Mouse (Mus musculus) MEL (cell line): ENCODE data around the gene Tmem81. TPM values are rescaled to one million over a fixed set of nuclear protein-coding genes. Genes with fewer than 3 reads are reported as not detected.

Experiments
- DNase-seq: peaks from one replicate; pipeline ENCODE4 v3.0.0; 2011; ENCODE audit warnings: low read depth, low spot score
- H3K27ac ChIP-seq: 2 replicates; pipeline ENCODE4 v1.5.1; 2012; ENCODE audit warnings: low read depth, mild to moderate bottlenecking, control low read depth, low read length, moderate library complexity; ENCODE audit not compliant: control insufficient read depth
- H3K27me3 ChIP-seq, 2 experiments: fragments of 150-350 bp in 1 of 2; sonication (generic) in 1 of 2; 2 replicates each; pipeline ENCODE4 v1.6.1; 2012; ENCODE audit warnings: low read length in 2 of 2, mild to moderate bottlenecking in 2 of 2, improper control_type of control experiment in 1 of 2, moderate library complexity in 1 of 2; ENCODE audit not compliant: insufficient read depth in 2 of 2, control insufficient read depth in 1 of 2
- H3K36me3 ChIP-seq, 2 experiments: 2 replicates each; pipeline ENCODE4 v1.6.1; 2012 to 2014; ENCODE audit warnings: low read length in 2 of 2, improper control_type of control experiment in 1 of 2, inconsistent platforms in 1 of 2, mild to moderate bottlenecking in 1 of 2; ENCODE audit not compliant: insufficient read depth in 2 of 2, control insufficient read depth in 1 of 2
- H3K4me1 ChIP-seq, 2 experiments: fragments of 150-350 bp in 1 of 2; sonication (generic) in 1 of 2; 2 replicates each; pipeline ENCODE4 v1.6.1; 2012; ENCODE audit warnings: low read length in 2 of 2, improper control_type of control experiment in 1 of 2, mild to moderate bottlenecking in 1 of 2; ENCODE audit not compliant: insufficient read depth in 2 of 2, control insufficient read depth in 1 of 2
- H3K4me3 ChIP-seq, 2 experiments: fragments of 150-350 bp in 1 of 2; sonication (generic) in 1 of 2; 2 replicates each; pipeline ENCODE4 v1.5.1; 2012; ENCODE audit warnings: low read depth in 2 of 2, low read length in 2 of 2, mild to moderate bottlenecking in 2 of 2, moderate library complexity in 2 of 2, control low read depth in 1 of 2, improper control_type of control experiment in 1 of 2; ENCODE audit not compliant: control insufficient read depth in 1 of 2, insufficient read depth in 1 of 2
- H3K79me2 ChIP-seq: 2 replicates; pipeline ENCODE4 v1.6.1; 2012; ENCODE audit warnings: mild to moderate bottlenecking, low read length, moderate library complexity; ENCODE audit not compliant: control insufficient read depth, poor library complexity, insufficient read depth
- H3K9ac ChIP-seq: 2 replicates; pipeline ENCODE4 v1.6.1; 2012; ENCODE audit warnings: low read depth, mild to moderate bottlenecking, control low read depth, low read length, moderate library complexity; ENCODE audit not compliant: control insufficient read depth, poor library complexity, severe bottlenecking
- H3K9me3 ChIP-seq: fragments of 150-350 bp; sonication (generic); replicated peaks from 2 replicates; pipeline ENCODE4 v1.6.1; 2012; ENCODE audit warnings: mild to moderate bottlenecking, low read length, improper control_type of control experiment, moderate library complexity; ENCODE audit not compliant: insufficient read depth
- BHLHE40 ChIP-seq: IDR thresholded peaks from 2 replicates; pipeline ENCODE4 v1.6.1; 2012; ENCODE audit warnings: low read depth, mild to moderate bottlenecking, inconsistent platforms, low read length, improper control_type of control experiment, borderline replicate concordance
- CHD1 ChIP-seq: IDR thresholded peaks from 2 replicates; pipeline ENCODE4 v1.6.1; 2012; ENCODE audit warnings: low read depth, mild to moderate bottlenecking, inconsistent platforms, low read length, improper control_type of control experiment
- CHD2 ChIP-seq: IDR thresholded peaks from 2 replicates; pipeline ENCODE4 v1.6.1; 2011; ENCODE audit warnings: low read length, improper control_type of control experiment
- CTCF ChIP-seq, 3 experiments: IDR thresholded peaks in 2 of 3; conservative IDR thresholded peaks in 1 of 3; 2 replicates each; pipeline ENCODE4 v1.5.1; 2011 to 2012; ENCODE audit warnings: low read length in 3 of 3, low read depth in 2 of 3, mild to moderate bottlenecking in 2 of 3, improper control_type of control experiment in 1 of 3, inconsistent platforms in 1 of 3, mixed read lengths in 1 of 3, moderate library complexity in 1 of 3; ENCODE audit not compliant: control insufficient read depth in 1 of 3, insufficient read depth in 1 of 3, poor library complexity in 1 of 3, severe bottlenecking in 1 of 3
- E2F4 ChIP-seq: IDR thresholded peaks from 2 replicates; pipeline ENCODE4 v1.6.1; 2011; ENCODE audit warnings: low read depth, low read length, improper control_type of control experiment, borderline replicate concordance
- ELF1 ChIP-seq: IDR thresholded peaks from 2 replicates; pipeline ENCODE4 v1.6.1; 2014; ENCODE audit warnings: low read depth, mild to moderate bottlenecking, inconsistent platforms, low read length, improper control_type of control experiment, moderate library complexity
- EP300 ChIP-seq, 2 experiments: IDR thresholded peaks; 2 replicates each; pipeline ENCODE4 v1.6.1; 2011; ENCODE audit warnings: improper control_type of control experiment in 2 of 2, low read length in 2 of 2, low read depth in 1 of 2, mild to moderate bottlenecking in 1 of 2
- ETS1 ChIP-seq: IDR thresholded peaks from 2 replicates; pipeline ENCODE4 v1.6.1; 2012; ENCODE audit warnings: low read depth, mild to moderate bottlenecking, inconsistent platforms, low read length, improper control_type of control experiment, moderate library complexity
- GATA1 ChIP-seq: IDR thresholded peaks from 2 replicates; pipeline ENCODE4 v1.6.1; 2011; ENCODE audit warnings: low read depth, low read length, improper control_type of control experiment
- HCFC1 ChIP-seq: IDR thresholded peaks from 2 replicates; pipeline ENCODE4 v1.6.1; 2012; ENCODE audit warnings: low read depth, mild to moderate bottlenecking, inconsistent platforms, low read length, improper control_type of control experiment, moderate library complexity
- JUND ChIP-seq: IDR thresholded peaks from 2 replicates; pipeline ENCODE4 v1.6.1; 2011; ENCODE audit warnings: low read depth, mild to moderate bottlenecking, improper control_type of control experiment, low read length
- KAT2A ChIP-seq: conservative IDR thresholded peaks from 2 replicates; pipeline ENCODE4 v1.6.1; 2012; ENCODE audit warnings: low read depth, low read length, improper control_type of control experiment, inconsistent platforms
- MAFK ChIP-seq: IDR thresholded peaks from 2 replicates; pipeline ENCODE4 v1.6.1; 2011; ENCODE audit warnings: low read depth, mild to moderate bottlenecking, low read length, improper control_type of control experiment, borderline replicate concordance
- MAX ChIP-seq: IDR thresholded peaks from 2 replicates; pipeline ENCODE4 v1.6.1; 2011; ENCODE audit warnings: low read length, improper control_type of control experiment
- MAZ ChIP-seq: IDR thresholded peaks from 2 replicates; pipeline ENCODE4 v1.6.1; 2012; ENCODE audit warnings: low read depth, mild to moderate bottlenecking, inconsistent platforms, low read length, improper control_type of control experiment
- MEF2A ChIP-seq: IDR thresholded peaks from 2 replicates; pipeline ENCODE4 v1.6.1; 2014; ENCODE audit warnings: low read depth, mild to moderate bottlenecking, inconsistent platforms, low read length, improper control_type of control experiment; ENCODE audit not compliant: poor library complexity, insufficient replicate concordance, severe bottlenecking; ENCODE audit errors: extremely low read depth
- MXI1 ChIP-seq: IDR thresholded peaks from 2 replicates; pipeline ENCODE4 v1.6.1; 2011; ENCODE audit warnings: mild to moderate bottlenecking, low read depth, low read length, improper control_type of control experiment
- MYB ChIP-seq: IDR thresholded peaks from 2 replicates; pipeline ENCODE4 v1.6.1; 2011; ENCODE audit warnings: mild to moderate bottlenecking, low read depth, low read length, improper control_type of control experiment
- MYC ChIP-seq: IDR thresholded peaks from 2 replicates; pipeline ENCODE4 v1.6.1; 2011; ENCODE audit warnings: low read depth, mild to moderate bottlenecking, low read length, improper control_type of control experiment, moderate library complexity
- NRF1 ChIP-seq: IDR thresholded peaks from 2 replicates; pipeline ENCODE4 v1.6.1; 2014; ENCODE audit warnings: low read depth, mild to moderate bottlenecking, inconsistent platforms, low read length, improper control_type of control experiment, moderate library complexity; ENCODE audit not compliant: poor library complexity, insufficient read depth, severe bottlenecking
- POLR2A ChIP-seq, 2 experiments: IDR thresholded peaks; 2 replicates each; pipeline ENCODE4 v1.6.1; 2011 to 2012; ENCODE audit warnings: low read length in 2 of 2, mild to moderate bottlenecking in 2 of 2, control low read depth in 1 of 2, improper control_type of control experiment in 1 of 2, low read depth in 1 of 2, moderate library complexity in 1 of 2; ENCODE audit not compliant: control insufficient read depth in 1 of 2, insufficient read depth in 1 of 2, poor library complexity in 1 of 2
- POLR2AphosphoS2 ChIP-seq: IDR thresholded peaks from 2 replicates; pipeline ENCODE4 v1.6.1; 2011; ENCODE audit warnings: low read length, improper control_type of control experiment
- POLR2AphosphoS5 ChIP-seq: IDR thresholded peaks from 2 replicates; pipeline ENCODE4 v1.6.1; 2012; ENCODE audit warnings: low read depth, borderline replicate concordance, mild to moderate bottlenecking, inconsistent platforms, low read length, moderate library complexity, mixed read lengths
- RAD21 ChIP-seq: IDR thresholded peaks from 2 replicates; pipeline ENCODE4 v1.6.1; 2011; ENCODE audit warnings: mild to moderate bottlenecking, low read depth, low read length, improper control_type of control experiment
- RCOR1 ChIP-seq: IDR thresholded peaks from 2 replicates; pipeline ENCODE4 v1.6.1; 2012; ENCODE audit warnings: low read depth, mild to moderate bottlenecking, inconsistent platforms, low read length, improper control_type of control experiment
- SMC3 ChIP-seq: IDR thresholded peaks from 2 replicates; pipeline ENCODE4 v1.6.1; 2011; ENCODE audit warnings: low read depth, low read length, improper control_type of control experiment
- TAL1 ChIP-seq: IDR thresholded peaks from 2 replicates; pipeline ENCODE4 v1.6.1; 2012; ENCODE audit warnings: mild to moderate bottlenecking, inconsistent platforms, low read length, moderate library complexity, mixed read lengths
- TBP ChIP-seq: IDR thresholded peaks from 2 replicates; pipeline ENCODE4 v1.8.0; 2011; ENCODE audit warnings: low read depth, low read length, improper control_type of control experiment
- TCF12 ChIP-seq: IDR thresholded peaks from 2 replicates; pipeline ENCODE4 v1.6.1; 2014; ENCODE audit warnings: low read depth, mild to moderate bottlenecking, inconsistent platforms, low read length, improper control_type of control experiment, moderate library complexity
- USF1 ChIP-seq: IDR thresholded peaks from 2 replicates; pipeline ENCODE4 v1.6.1; 2014; ENCODE audit warnings: low read depth, mild to moderate bottlenecking, inconsistent platforms, low read length, improper control_type of control experiment, moderate library complexity
- USF2 ChIP-seq, 2 experiments: IDR thresholded peaks; 2 replicates each; pipeline ENCODE4 v1.6.1; 2011 to 2012; ENCODE audit warnings: improper control_type of control experiment in 2 of 2, low read length in 2 of 2, borderline replicate concordance in 1 of 2, inconsistent platforms in 1 of 2, low read depth in 1 of 2, mild to moderate bottlenecking in 1 of 2; ENCODE audit not compliant: insufficient read depth in 1 of 2
- ZC3H11A ChIP-seq: IDR thresholded peaks from 2 replicates; pipeline ENCODE4 v1.6.1; 2012; ENCODE audit warnings: low read depth, mild to moderate bottlenecking, inconsistent platforms, low read length, improper control_type of control experiment
- ZKSCAN1 ChIP-seq: IDR thresholded peaks from 2 replicates; pipeline ENCODE4 v1.6.1; 2012; ENCODE audit warnings: low read depth, mild to moderate bottlenecking, inconsistent platforms, low read length, improper control_type of control experiment, moderate library complexity
- ZMIZ1 ChIP-seq: IDR thresholded peaks from 2 replicates; pipeline ENCODE4 v1.6.1; 2012; ENCODE audit warnings: low read depth, mild to moderate bottlenecking, inconsistent platforms, low read length, improper control_type of control experiment, moderate library complexity
- ZNF384 ChIP-seq: IDR thresholded peaks from 2 replicates; pipeline ENCODE4 v1.6.1; 2012; ENCODE audit warnings: low read depth, mild to moderate bottlenecking, inconsistent platforms, low read length, improper control_type of control experiment
- polyA plus RNA-seq, 2 experiments: library from polyadenylated mRNA; stranded (reverse) in 1 of 2; unstranded in 1 of 2; fragments of >175 nt in 1 of 2; fragments of >200 nt in 1 of 2; gene quantifications; 2 replicates each; pipeline versions ENCODE4 v1.2.1 to v1.2.4; 2012; ENCODE audit warnings: low replicate concordance in 2 of 2, low read depth in 1 of 2; ENCODE audit not compliant: insufficient read length in 2 of 2, insufficient read depth in 1 of 2, missing spikeins in 1 of 2
- total RNA-seq: library from RNA; depleted of rRNA; stranded (reverse); fragments of 300-350 nt; gene quantifications from 2 replicates; pipeline ENCODE4 v1.2.3, GENCODE M21; 2012

Tmem81 gene
- total and polyA plus RNA-seq, 3 experiments: 2.9 to 5.4 TPM; not detected in 1

DNA sequence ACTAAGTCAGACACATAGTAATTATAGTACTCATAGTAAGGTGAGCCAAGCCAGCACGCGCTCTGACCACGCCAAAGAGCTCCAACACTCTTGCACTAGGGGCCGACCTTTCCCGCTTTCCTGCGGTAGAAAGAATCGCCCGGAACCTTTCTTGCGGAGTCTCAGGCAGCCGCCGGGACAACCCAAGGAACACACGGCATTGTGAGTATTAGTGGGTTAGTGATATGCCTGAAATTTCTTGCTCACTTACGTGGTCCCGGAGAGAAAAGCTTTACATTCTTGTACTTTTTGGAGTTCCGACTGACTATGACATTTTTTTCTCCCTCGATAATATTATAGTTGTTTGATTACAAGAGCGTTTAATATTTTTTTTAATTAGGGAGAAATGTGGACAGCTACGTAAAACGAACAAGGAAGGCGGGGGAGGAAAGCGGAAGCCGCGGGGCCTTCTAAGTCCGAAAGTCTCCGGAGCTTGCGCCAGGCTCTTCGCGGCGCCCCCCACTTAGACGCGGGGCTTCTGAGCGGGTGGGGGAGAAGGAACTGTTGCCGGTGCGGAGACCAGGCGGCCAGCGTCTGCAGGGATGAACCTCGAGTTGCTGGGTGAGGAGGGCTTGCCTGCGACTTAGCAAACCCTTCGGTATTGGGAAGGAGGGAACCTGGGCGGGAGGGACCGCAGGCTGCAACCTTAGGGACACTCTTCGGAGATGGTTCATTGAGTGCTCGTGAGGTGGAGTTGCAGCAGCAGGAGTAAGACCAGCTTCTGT lies 28.9 kb upstream of the Tmem81 start, which contains the start of gene Rbbp5:
Gene Rbbp5 (plus strand): TSS at position 438 of the 764 bp plus-strand sequence.
- Histone ChIP-seq H3K79me2 (peaks cover 41% of the 10 kb centered on the region), H3K9me3 (no peaks in the 10 kb centered on the region), H3K36me3 (peaks cover 0 to 42% of the 10 kb centered on the region in 2 experiments; a peak in 2 of 4 replicates), H3K4me3 (peak within 1 kb of the TSS; percentile 53 to 99), H3K4me1 (peaks cover 13 to 18% of the 10 kb centered on the region in 2 experiments), H3K9ac (peak within 1 kb of the TSS; percentile 95), H3K27me3 (no peaks in the 10 kb centered on the region), H3K27ac (peak within 1 kb of the TSS; percentile 65)
- DNase-seq: peak; percentile 94
- TF ChIP-seq RCOR1: no peak
- no peak for TF ChIP-seq TAL1
- peak; percentile 51 to 87; a peak in 3 of 4 replicates for TF ChIP-seq POLR2A (IDR thresholded peaks at IDR 0.05; ENCODE audit: control insufficient read depth in 1 of 2, insufficient read depth in 1 of 2, low read depth in 1 of 2, low read length in 2 of 2, poor library complexity in 1 of 2)
- TF ChIP-seq HCFC1: peak; percentile 93
- peak; percentile 33 for TF ChIP-seq MYB
- TF ChIP-seq MXI1: peak; percentile 74; the same call in 1 of the 2 replicates
- no peak for TF ChIP-seq SMC3
- no peak for TF ChIP-seq E2F4
- no peak for TF ChIP-seq RAD21
- no peak for TF ChIP-seq USF1
- TF ChIP-seq TBP: peak; percentile 94
- TF ChIP-seq ZMIZ1: peak; percentile 55; the same call in 1 of the 2 replicates
- TF ChIP-seq TCF12: peak; percentile 86
- TF ChIP-seq BHLHE40: no peak
- no peak for TF ChIP-seq GATA1
- no peak for TF ChIP-seq MEF2A
- TF ChIP-seq EP300 (IDR thresholded peaks at IDR 0.05; ENCODE audit: low read depth in 1 of 2, low read length in 2 of 2): no peak; a peak in 1 of 4 replicates
- no peak for TF ChIP-seq POLR2AphosphoS5
- no peak for TF ChIP-seq MAFK
- peak; percentile 66 for TF ChIP-seq NRF1
- no peak; the same call in 1 of the 2 replicates for TF ChIP-seq KAT2A
- TF ChIP-seq ZKSCAN1: no peak
- TF ChIP-seq ZC3H11A: no peak
- TF ChIP-seq MYC: no peak
- no peak for TF ChIP-seq JUND
- TF ChIP-seq CHD1: no peak
- TF ChIP-seq CTCF (IDR thresholded peaks at IDR 0.05 in 2 of 3, conservative IDR thresholded peaks at IDR 0.05 in 1 of 3; ENCODE audit: control insufficient read depth in 1 of 3, insufficient read depth in 1 of 3, low read depth in 2 of 3, low read length in 3 of 3, poor library complexity in 1 of 3, severe bottlenecking in 1 of 3): peak in 2 of 3 experiments; percentile 0 to 1; a peak in 1 of 6 replicates
- TF ChIP-seq MAX: peak; percentile 100
- no peak for TF ChIP-seq ETS1
- TF ChIP-seq ELF1: peak; percentile 80
- TF ChIP-seq USF2 (IDR thresholded peaks at IDR 0.05; ENCODE audit: borderline replicate concordance in 1 of 2, insufficient read depth in 1 of 2, low read depth in 1 of 2, low read length in 2 of 2): no peak
- TF ChIP-seq ZNF384: no peak
- 0 out of 2 replicates have a peak, but pooled peaks have one; percentile 67 for TF ChIP-seq MAZ
- peak; percentile 57; the same call in 1 of the 2 replicates for TF ChIP-seq POLR2AphosphoS2
- TF ChIP-seq CHD2: no peak
